Mouse (Mus musculus) heart, adult 11 months (tissue): ENCODE measurements around the gene Cnih3.

ENCODE experiments used
- DNase-seq: peaks from one replicate; pipeline ENCODE4 v3.0.0; 2022

Cnih3 gene

DNA sequence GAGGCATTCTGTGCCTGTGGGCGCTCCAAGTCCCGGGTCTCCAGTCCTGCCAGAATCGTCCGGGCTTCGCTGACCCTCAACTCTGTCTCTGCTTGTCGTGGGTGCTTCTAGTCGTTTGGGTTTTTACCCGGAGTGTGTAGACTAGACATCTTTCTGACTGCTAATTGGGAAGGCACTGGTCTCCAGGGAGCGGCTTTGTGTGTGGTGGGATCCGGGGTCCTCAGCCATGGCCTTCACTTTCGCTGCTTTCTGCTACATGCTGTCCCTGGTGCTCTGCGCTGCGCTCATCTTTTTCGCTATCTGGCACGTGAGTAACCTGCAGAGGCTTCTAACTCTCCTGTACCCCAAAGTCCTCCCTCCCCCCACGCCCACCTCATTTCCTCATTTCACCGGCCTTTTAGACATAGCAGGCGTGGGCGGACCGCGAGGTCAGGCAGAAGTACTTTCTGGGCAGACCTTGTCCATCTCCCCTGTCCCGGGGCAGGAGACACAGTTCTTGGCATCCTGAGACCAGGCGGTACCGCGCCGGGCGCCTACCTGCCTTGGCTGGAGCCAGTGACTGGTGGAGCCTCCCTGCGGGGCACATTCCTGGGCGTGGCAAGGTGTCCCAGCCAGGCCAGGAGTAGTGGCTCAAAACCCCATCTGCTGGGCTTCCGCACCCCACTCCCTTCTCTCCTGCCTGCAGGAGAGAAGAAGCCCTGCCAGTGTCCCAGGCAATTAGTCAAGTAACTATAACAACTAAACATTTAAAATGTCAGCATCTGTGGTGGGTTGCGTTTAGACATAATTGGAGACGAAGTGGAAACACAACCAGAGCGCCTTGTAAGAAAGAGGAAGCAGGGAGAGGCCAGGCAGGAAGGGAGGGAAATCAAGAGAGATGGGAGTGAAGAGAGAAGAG lies 1.0 kb downstream of the Cnih3 start:
- DNase-seq, result peak; percentile 88

DNA sequence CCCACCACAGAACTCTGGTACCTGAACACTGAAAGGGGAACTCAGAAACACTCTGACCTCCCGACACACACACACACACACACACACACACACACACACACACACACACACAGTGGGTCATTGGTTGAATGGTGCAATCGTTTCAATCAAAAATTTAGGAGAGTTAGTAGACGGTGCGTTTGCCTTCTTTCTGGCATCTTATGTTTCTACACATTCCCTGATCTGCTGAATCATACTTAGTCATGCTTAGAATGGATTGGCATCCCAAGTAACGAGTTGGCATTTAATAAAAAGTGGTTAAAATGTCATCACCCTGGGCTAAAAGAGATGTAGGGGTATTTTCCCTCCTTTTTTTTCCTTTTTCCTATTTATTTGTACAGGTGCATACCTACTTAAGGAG lies 3.3 kb downstream of the Cnih3 start:
- no peak for DNase-seq

DNA sequence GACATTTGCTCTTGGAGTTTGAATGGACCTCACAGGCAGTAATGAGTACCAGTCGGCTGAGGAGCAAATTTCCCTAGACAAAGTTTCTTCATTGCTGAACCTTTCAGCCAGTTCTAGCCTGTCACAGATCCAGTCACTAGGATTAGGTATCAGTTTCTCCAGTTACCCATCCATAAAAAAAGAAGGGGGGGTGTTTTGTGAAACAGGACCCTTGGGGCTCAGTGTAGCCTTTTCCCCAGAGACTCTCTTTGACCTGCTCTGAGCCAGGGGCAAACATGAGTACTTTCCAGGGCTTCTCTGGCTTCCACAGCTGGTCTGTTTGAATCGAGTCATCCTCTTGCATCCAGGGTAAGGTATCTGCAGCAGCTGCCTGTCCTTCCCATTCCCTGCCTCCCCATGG lies 5.4 kb downstream of the Cnih3 start:
- no peak for DNase-seq

DNA sequence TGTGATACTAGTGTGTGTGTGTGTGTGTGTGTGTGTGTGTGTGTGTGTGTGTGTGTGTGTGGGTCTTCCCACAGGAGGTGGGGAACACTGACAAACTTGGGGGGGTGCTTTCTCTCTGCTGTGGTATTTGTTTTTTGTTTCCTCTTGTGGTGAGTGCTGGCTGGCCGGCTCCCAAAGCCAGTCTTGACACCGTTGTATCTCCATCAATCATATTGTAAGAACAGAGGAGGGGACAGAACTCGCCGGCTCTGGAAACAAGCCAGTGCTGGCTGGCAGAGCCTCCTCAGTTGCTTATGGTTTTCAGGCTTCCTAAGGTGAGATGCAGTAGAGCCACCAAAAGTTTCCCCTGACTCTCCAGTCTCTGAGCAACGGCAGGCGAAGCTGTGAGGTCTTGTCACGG lies 6.1 kb downstream of the Cnih3 start:
- no peak for DNase-seq

DNA sequence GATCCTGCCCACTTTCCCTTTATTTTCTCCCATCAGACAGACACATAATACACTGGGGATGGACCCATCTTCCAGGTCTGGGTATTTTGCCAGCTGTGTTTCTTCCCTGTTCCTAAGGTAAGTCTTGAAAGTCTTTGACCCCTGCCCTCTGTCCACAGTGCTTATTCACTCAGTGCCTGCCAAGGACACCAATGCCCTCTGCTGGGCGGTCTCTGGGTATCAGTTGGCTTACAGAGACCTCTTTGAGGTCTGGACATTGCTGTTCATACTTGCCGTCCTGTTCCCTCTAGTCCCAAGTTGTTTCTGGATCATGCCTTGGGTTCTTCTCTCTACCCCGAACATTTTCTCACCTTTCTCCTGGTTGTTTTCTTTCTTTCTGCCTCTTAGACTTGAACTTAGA lies 8.3 kb downstream of the Cnih3 start:
- DNase-seq, result no peak

DNA sequence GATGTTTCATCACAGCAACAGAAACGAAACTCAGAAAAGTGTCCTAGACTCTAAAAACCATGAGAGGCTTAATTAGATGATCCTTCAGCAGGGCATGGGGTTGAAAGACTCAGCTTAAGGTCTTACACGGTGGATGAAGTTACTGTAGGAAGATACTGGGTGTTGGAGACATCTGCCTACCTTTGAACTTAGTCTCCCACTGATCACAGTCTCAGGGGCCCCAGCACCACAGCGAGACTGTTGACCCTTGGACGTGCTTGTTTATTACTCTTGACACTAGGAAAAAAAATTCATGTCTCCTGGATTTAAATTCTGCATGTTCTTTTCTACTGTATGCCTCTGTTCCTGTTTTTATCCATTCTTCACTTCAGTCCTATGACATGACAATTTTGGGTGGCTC lies 11.6 kb downstream of the Cnih3 start:
- DNase-seq, result no peak

DNA sequence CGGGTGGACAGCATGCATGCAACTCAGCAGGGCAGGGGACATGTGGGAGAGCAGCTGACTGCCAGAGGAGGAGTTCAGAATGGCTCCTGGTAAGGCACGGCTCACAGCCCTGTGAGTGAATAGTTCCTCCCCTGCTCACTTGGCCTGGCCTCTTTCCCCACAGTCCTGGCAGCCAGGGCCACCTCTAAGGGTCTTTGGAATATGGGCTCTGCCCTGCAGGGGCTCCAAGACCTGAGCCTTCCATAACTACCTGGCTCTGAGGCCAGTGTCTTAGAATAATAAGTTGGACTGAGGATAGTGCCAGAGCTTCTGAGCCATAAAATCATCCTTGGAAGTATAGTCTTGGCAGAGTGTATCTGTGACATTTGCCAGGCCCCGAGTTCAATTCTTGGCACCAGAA lies 12.9 kb downstream of the Cnih3 start:
- no peak for DNase-seq

DNA sequence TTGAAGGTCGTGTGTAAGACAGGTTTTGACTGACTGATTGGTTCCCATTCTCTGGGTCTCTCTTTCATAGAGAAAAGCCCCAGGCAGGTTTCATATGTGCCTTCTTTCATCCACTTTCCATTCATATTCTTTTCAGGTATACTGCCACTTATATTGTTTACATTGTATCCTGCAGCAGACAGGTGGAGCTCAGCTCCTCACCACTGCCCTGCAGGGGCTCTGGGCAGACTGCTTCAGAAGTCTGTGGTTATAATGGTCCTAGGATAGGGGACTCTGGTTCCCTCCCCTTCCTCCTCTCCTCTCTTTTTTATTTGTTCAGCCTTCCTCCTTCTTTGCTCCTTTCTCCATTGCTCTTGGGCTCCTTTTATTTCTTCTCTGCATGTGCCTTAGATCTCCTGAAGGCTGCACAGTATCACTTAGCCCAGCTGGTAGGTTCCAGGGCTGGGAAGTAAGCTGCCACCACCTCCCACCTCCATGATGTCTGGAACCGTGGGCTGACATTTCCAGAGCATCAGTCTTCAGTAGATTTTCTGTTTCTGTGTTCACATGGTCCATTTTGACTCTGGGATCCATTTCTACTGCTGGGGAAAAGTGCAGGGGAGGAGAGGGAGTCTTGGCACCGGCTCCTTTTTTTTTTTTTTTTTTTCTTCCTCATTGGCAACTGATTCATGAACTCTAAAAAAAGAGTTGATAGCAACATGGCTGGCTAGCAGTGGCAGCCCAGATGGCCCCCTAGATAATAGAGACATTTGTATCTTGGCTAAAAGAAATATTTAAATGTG lies 16.6 kb downstream of the Cnih3 start:
- no peak for DNase-seq

DNA sequence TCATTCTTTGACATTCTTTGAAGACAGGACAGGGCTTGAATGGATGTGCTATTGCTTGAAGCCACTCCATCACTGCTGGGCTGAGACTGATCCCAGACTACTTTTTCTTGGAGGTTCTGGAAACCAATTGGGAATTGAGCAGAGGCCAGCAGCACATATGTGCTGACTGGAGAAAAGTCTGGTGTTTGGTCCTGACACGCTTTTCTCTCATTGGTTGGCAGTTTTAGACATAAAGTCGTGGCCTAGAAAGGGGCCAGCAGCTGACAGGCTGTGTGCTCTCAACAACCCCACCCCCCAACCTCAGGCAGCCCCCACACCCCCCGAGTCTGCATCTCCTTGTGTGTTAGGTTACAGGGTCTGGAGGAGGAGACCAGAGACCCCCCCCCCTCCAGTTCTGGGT lies 17.9 kb downstream of the Cnih3 start:
- no peak for DNase-seq

DNA sequence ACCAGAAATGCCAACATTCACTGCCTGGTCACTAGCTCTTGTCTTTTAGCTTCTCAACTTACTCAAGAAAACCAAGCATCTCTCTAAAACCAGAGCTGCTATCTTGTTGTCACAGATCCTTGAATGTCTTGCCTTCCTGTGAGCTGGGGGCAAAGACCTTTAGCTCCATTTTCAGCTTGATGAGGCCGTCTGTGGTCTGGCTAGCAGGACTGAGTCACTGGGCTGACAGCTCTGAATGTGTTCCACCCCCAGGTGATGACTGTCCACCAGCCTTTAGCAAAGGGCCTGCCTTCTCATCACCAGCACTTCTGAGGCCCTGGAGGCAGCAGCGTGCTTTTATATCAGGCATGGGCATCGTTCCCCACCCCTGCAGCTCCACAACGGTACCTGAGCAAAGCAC lies 18.8 kb downstream of the Cnih3 start:
- no peak for DNase-seq

DNA sequence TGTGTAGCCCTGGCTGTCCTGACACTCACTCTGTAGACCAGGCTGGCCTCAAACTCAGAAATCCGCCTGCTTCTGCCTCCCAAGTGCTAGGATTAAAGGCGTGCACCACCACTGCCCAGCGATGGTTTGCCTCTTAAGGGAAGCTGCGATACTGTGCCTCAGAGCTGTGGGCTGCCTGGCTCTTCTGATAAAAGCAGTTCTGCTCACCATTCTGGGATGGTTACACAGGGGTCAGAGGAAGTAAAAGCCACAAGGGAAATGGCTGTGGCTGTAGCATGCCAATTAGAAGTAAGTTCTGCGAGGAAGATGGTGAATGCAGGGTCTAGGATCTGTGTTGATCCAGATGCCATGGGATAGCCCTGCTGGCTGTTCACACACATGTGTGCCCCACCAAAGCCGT lies 19.9 kb downstream of the Cnih3 start:
- no peak for DNase-seq

DNA sequence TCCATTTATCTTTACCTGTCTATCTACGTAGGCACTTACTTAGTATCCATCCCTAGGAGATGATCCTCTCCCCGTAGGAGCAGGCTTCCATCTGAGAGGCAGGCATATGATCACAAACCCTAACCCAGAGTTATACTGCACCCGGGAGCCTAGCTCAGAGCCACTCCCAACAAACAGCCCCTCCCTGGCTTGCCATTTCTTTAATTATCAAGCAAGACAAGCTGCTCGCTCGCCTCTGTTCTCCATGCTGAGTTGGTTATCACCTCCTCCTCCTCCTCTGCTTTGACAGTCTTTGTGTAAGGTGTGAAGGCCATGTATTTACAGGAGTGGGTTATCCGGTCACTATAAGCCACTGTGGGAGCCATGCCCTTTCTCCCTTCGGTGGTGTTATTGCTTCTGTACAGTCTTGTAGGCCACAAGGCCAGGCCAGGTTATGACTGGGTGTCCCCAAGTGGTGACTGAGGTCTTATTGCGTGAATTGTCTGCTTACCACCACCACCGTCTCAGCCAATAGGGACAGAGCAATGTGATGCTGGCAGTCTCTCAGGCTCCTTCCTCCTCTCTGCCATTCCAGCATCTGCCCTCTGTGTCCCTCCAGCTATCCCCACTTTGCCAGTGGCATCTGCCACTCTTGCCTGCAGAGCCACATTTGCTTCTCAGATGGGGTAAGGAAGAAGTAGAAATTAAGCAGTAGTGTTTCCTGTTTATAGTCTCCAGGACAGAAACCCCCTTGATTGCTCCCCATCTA lies 22.4 kb downstream of the Cnih3 start:
- no peak for DNase-seq

DNA sequence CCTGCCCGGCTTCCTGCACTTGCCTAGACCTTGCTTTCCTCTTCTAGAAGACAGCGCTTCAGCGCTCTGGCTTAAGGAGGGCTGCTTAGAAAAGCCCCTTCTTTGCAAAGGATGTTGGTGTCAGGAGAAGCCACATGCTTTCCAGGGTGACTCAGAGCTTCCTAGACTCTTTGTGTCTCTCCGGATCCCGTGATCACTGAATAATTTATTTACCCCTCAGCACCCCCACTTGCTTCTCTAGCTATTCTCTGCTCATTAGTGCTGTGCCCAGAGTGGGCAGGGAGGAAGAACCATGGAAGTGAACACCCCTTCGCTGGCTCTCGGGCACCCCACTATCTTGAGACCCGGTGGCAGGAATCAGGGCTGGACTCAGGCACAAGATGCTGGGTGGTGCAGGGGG lies 24.0 kb downstream of the Cnih3 start:
- no peak for DNase-seq

DNA sequence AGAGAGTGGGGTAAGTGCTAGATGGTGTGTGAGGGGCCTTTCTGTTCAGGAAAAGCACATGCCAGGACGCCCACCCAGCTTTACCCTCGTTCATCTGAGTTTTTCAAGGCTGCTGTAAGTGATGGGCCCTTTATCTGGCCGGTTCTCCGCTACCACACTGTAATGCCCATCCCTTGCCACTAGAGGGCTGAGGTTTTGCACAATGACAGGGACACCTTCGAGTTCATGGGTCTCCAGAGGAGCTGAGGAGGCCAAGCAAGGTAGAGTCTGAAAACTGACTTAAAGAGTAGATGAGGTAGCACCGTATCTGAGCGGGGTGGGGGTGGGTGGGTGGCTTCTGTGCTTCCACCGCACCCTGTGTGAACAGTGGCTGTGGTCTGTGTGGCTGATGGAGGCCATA lies 27.2 kb downstream of the Cnih3 start:
- no peak for DNase-seq

DNA sequence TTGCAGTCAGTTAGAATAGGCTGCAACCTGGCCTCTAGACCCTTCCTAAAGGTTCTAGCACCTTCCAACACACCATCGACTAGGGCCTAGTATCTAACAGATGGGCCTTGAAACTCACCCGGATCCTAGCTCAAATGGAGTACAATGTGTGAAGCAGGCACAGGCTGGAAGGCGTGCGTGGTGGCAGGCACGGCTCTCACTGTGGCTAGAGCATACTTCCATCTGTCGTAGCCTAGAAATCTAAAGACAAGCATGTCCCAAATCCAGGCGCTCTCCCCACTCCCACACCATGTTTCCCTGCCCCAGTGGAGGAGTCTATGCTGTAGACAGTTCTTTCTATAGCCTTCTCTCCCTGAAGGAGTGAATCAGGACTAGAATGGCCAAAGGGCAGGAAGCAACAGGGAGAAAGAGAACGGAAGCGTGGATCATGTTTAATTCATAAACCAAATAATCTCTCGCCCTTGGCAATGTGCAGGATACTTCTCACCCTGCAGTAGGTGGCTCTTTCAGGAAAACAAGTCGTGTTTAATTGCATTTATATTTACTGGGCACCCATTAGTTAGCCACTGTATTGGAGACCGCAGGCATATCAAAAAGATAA lies 29.1 kb downstream of the Cnih3 start:
- DNase-seq, result no peak

DNA sequence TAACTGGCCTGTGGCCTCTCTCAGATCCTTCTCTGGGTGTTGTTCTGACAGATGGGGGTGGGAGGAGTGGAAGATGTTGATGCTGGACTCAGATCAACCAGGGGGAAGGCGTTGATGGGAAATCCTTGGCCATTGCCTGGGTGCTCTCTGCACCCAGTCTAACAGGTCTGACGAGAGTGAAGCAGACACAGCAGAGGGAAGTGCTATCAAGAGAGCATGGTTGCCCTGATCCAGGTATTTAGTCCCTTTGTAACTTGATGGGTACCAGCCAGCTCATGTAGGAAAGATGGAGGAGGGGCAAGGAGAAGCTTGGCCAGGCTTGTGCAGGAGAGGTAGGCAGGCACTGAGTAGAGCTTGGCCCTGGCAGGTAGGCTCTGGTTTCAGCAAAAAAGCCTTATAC lies 36.8 kb downstream of the Cnih3 start:
- DNase-seq, result no peak

DNA sequence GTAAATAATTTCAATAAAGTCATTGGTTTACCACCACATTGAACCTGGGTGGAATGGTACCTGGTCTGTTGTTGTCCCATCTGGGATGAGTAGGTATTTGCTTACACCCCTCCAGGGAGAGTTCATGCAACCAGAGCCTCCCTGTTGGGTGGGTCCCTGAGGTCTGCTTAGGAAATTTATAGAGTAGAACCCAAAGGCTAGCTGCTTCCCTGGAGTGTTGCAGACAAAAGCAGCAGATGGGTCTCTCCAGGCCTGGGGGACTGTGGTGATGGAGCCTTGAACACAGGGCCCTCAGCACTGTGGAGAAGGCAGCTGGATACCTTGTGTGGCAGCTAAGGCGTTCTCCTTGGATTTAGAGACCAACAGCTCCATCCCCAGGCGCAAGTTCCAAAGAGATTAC lies 40.1 kb downstream of the Cnih3 start:
- DNase-seq, result no peak

DNA sequence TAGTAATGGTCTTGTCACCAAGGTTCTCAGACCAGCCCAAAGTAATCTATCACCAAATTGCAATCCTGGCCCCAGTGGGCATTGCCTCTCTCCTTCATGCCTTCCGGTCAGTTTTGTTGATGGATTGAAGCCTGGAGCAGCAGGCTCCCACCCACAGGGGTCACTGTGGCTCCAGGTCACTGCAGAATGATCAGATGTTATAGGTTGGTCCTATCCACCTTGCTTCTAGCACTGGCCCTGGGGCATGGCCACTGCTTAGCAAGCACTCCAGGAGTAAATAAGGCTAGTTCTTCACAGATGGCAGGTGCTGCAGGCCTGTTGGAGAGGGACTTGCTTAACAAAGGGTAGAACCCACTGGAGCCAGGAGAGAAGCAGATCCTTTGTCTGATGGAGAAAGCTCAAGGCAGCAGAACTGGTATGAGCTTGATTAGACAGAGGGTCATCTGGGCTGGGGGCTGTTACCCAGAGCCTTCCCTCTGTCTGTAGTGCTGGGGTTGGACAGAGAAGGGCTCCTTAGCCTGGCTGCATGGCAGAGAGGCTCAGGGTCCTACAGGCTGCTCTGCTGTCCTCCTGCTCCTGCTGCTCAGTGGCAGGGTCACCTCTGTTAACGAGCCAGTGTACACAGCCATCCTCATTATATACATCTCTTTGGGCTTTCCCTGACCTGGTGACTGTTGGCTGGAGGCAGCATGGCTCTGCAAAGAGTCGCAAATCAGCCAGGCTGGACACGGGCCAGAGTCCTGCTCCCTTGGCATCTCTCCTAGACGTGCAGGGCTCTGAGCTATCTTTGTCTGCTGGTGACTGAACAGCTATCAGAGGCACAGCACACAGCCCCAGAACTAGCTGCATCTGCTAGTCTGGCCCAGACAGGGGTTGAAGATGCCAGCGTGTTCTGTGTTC lies 41.1 kb downstream of the Cnih3 start:
- DNase-seq, result peak; percentile 96

DNA sequence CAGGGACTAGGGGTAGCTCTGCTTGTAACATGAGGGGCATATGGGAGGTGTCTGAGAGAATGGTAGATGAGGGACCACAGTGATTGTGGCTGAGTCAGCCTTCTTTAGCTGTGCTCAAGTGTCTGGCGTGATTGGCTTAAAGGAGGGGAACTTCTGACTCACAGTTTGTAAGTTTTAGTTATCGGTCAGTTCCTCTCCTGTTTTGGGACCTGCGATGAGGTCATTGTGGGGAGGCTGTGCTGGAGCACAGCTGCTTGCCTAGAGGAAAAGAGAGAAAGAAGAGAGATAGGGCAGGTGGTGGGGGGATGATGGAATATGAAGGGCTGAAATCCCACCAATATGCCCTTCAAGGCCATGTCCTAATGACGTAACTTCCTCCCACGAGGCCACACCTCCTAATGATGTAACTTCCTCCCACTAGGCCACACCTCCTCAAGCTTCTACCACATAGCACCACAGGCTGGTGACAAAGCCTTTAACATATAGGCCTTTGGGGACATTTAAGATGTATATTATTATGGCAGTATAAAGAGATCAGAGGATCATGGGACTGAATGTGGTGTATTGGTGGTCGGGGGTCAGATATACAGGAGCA lies 42.9 kb downstream of the Cnih3 start:
- DNase-seq, result peak; percentile 91

DNA sequence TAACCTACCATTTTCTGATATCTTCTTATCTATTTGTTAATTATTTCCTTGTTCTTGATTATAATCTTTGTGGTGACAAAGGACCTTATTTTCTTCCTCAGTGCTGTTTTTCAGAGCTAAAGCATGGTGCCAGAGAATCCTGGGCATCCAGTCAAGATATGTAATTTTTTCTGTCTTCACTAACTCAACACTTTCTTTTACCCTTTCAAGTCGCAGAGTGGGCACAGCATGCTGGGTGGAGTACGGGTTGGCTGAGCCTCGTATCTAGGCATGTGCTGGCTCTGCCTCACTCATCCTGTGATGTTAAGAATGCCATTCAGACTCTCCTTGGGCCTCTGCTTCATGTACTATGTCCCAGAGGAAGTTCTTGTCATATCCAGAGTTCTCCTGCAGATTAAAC lies 46.8 kb downstream of the Cnih3 start:
- DNase-seq, result no peak

DNA sequence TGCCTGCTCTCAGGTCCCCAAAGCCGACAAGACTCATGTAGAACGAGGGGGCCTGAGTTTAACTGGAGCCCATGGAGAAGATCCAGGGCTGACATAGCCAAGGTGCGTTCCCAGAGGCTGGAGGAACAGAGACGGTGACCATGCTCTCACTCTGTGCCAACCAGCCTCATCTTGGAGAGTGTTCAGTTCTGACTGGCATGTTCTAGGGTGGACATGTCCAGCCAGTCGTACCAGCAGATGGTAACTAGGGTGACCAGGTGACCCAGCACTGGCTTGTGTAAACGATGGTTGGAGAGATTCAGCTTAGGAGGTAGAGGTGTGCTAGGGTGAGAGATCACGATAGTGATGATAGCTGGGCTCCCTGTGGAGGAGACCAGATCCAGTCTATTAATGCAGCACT lies 50.6 kb downstream of the Cnih3 start:
- DNase-seq, result no peak

DNA sequence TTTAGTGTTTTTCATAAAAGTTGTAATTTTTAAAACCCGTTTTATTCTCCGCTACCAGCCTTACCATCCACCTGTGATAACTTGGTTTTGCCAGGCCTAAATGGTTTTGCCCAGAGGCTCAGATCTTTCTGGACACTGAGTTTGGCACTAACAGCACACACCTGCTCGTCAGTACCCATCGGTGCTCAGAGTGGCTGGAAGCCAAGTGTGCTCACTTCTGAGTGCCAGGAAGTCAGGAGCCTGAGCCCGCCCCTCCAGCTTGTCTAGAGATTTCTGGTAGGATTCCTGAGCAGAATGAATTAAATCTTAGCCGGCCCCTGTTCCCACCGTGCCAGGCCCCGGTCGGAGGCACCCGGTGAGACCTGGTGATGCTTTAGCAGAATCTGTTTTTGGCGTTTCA lies 54.9 kb downstream of the Cnih3 start:
- DNase-seq, result no peak
